Mouse (Mus musculus) granulocyte monocyte progenitor cell, adult 5-6 weeks (primary cell): ENCODE data around the gene Lysmd1. TPM values are rescaled to one million over a fixed set of nuclear protein-coding genes. Genes with fewer than 3 reads are reported as not detected.

Source experiments
- ATAC-seq: replicated peaks from 2 replicates; pipeline ENCODE4 v1.8.0; 2016; ENCODE audit warnings: mild to moderate bottlenecking, moderate TSS enrichment, inconsistent platforms; ENCODE audit not compliant: poor library complexity, severe bottlenecking
- total RNA-seq, 2 experiments: library from RNA; stranded (forward) in 1 of 2; stranded (reverse) in 1 of 2; fragments of 200-712, 200-1000 nt in 1 of 2; fragments of >200 nt in 1 of 2; fragmentation: Nextera tagmentation in 1 of 2; gene quantifications; 2 replicates each; pipeline ENCODE4 v1.2.3; 2014 to 2017

Gene Lysmd1
- total RNA-seq, 2 experiments from 2014 or later = 2.7 to 4.3 TPM

DNA sequence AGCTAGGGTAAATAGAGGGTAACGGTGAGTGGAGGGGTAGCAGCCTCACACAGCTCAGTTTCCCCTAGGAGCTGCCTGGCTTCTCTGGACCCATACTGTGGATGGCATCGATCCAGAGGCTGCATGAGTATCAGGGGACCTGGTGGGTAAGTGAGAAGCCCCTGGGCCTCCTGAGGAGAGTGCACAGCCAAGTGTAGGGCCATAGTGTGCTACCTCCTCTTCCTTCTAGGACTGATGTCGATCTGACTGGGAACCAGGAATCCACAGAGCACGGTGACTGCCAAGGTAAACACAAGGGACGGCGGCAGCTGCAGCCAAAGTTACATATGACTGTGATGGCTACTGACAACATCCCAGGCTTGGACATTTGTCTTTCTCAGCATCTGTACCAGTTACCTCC lies 37.2 kb downstream of the Lysmd1 start:
- ATAC-seq = no peak

DNA sequence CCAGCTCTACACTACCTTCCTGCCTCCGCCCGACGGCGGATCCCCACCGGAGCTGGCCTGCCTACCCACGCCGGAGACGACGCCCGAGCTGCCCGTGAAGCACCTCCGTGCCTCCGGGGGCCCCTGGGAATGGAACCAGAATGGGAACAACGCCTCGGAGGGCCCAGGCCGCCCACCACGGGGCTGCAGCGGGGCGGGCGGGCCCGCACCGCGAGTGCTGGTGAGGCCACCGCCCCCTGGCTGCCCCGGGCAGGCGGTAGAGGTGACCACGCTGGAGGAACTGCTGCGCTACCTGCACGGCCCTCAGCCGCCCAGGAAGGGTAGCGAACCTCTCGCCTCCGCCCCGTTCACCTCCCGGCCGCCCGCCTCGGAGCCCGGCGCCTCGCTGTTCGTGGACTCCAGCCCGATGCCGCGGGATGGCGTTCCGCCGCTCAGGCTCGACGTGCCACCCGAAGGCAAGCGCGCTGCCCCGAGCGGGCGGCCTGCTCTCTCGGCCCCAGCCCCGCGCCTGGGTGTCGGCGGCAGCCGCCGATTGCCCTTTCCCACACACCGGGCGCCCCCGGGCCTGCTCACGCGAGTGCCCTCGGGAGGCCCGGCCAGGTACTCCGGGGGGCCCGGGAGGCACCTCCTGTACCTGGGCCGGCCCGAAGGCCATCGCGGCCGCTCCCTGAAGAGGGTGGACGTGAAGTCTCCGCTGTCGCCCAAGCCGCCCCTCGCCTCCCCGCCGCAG lies 38.8 kb downstream of the Lysmd1 start:
- ATAC-seq = no peak

DNA sequence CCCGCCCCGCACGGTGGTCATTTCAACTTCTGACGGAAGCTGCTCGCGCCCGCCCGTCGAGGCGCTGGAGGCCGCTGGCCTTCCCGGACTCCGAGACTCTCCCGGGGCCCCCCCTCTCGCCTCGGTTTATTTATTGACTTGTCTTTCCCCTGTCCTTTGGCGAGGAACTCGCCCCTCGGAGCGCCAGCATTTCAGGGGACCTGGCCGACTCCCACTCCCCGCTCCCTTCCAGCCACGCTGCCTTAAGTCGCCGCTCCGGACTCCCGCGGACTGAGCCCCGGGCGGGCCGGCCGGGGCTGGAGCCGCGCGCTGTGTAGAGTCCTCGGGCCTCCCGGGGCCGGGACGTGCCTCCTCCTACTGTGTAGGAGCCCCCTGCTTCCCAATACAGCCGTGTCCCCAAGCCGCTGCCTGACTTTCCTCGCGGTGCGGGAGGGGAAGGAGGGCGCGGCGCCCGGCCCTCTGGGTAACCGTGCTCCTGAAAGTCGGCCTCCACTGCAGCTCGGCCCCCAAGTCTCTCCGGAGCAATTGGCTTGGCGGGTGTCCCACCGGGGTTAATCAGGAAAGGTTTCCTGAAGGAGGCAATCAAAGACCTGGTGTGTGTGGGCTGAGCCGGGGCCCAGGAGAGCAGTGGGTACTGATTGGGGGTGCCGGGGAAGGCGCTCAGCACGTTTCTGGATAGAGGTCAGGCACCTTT lies 39.5 kb downstream of the Lysmd1 start:
- ATAC-seq = peak; percentile 38

DNA sequence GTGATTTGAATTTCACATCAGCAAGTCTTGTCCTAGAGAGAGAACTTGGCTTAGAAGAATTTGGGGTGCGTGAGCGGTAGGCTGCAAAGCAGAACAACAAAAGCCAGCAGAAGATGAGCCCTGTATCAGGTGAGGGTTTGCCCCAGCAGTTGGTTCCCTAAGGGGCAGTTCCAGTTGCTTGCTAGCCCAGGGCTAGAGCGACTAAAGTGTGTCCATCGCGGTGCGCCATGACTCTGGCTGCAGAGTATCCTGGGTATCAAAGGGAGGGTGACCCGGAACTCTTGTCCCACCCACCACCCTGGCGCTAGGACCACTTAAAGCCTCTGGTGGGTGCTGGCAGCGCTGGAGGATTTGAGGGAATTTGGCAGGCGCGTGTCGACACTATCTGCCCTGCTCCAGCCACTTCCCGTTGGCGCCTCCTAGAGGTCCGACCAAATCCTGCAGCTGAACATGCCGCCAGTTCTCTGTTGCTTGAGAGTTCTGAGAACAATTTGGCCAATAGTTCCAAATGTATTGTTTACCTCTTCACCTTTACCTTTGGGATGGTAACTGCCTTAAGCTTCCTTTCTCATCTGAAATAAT lies 40.2 kb downstream of the Lysmd1 start:
- ATAC-seq = peak; percentile 79

DNA sequence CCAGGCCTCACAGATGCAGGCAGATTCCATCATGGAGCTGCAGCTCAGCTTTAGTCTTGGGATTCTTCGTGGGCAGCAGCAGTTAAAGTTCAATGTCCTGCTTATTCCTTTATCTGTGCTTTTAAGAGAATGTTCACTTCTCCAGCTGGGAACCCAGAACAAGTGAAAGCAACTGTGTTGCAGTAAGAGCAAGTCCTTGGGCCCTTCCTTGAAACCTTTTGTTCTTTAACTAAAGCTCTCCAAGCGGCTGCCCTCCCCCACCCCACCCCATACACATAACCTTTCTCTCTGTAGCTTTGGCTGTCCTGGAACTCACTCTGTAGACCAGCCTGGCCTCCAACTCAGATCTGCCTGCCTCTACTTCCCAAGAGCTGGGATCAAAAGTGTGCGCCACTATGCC lies 42.6 kb downstream of the Lysmd1 start:
- no peak for ATAC-seq

DNA sequence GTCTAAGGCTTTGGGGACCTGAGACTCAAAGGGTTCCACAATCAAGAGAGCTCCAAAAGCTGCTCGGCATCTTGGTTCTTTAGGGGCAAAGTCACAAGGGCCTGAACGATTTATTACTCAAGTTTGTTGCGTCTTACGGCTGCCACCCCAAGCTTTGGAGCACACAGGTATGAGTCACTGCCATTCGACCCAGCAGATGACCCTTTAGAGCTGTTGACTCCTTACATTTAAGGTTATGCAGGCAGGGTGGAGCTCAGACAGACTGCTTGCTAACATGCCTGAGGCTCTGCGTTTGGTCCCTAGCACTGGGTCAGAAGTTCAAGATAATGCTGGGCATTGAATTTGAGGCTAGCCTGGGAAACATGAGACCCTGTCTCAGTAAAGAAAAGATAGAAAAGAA lies 43.7 kb downstream of the Lysmd1 start:
- no peak for ATAC-seq

DNA sequence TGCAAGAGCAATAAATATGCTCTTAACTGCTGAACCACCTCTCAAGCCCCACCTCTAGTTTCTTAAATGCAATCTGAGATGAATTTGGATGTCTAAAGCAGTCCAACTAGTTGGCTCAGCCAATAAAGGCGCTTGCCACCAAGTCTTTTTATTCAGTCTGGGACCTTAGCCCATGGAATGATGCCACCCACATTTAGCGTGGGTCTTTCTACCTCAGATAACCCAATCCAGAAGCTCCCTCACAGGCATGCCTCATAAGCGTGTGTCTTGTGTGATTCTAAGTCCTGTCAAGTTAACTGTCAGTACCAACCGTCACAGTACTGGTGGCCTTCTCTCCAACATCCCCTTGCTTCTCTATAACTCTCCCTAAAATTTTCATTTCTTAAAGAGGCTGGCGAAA lies 45.1 kb downstream of the Lysmd1 start:
- no peak for ATAC-seq

DNA sequence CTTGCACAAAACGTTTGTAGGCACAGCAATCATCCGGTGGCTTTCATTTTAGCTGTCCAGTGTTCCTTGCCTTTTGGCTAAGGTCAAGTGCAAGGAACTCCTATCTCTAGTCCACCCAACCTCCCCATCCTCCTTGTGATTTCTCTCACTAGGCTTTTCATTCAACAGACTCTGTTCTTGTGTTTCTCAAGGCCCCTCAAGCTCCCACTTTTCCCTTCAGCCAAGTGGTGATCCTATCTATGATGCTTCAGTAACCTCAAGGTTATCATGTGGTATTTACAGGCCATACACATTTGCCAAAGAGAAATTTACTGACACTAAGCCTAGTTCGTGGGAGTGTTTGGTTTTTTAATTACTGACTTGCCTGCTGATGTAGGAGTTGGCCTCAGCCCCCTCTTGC lies 46.0 kb downstream of the Lysmd1 start:
- ATAC-seq = no peak

DNA sequence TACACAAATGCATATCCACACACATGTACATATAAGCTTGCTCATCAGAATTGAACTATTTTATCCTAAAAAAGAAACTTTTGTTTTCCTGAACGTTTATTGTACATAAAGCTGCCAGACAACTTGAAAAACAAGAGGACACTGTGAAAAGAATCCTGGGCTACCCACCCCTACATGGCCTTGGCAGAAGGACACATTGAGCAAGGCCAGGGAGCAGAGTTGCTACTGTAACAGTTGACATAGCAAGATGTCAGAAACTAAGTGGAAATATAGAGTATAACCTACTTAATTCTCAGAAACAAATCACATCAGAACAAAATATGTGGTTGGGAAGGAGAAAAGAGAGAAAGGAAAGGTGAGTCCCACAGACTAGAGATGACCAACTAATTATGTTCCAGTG lies 48.0 kb downstream of the Lysmd1 start:
- ATAC-seq = no peak

DNA sequence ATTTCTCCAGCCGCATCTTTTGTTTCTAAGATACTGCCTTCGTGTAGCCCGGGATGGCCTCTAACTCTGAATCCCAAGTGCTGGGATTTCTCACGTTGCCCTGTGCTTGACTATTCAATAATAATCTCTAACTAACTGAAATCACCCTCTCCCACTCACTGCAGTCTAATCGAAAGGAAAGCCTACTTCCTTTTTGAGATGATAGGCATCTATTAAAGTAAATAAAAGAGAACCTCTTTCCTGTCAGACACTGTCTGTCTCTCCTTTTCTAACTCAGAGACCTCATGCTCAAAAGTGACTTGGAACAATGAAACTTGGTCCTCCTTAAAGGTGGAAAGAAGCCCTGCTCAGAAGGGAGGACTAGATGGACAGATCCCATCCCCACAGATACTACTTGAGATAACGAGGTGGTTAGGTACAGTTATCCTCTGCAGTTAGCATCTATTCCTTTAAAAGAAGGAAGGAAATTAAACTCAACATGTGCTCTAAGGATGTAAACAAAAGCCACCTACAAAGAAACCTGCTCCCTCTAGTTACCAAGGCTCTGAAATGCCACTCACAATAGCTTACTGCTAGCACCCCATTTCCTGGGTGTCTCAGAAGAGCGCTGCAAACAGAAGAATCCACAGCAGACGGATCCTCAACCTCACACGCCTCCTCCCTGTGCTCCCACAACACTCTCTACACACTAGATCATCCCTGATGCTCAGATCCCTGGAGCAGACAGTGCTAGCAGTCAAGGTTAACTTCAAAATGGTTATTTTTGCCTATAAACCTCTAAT lies 51.1 kb downstream of the Lysmd1 start:
- ATAC-seq = no peak

DNA sequence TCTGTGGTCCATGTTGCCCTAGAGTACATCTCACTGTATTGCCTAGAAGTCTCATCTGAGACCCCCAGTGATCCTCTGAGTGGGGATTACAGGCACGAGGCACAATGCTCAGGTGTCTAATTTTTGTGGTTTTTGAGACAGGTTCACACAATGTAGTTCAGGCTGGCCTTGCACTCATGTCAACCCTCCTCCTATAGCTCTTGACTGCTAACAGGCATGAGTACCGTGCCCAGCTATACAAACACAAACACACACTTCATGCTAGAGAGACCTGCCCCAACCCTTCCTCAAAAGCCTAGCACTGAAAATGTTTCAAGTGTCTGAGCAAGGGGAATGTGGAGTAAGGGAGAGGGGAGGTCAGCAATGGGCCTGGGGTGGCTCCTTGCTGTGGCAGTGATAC lies 52.2 kb downstream of the Lysmd1 start:
- ATAC-seq = no peak

DNA sequence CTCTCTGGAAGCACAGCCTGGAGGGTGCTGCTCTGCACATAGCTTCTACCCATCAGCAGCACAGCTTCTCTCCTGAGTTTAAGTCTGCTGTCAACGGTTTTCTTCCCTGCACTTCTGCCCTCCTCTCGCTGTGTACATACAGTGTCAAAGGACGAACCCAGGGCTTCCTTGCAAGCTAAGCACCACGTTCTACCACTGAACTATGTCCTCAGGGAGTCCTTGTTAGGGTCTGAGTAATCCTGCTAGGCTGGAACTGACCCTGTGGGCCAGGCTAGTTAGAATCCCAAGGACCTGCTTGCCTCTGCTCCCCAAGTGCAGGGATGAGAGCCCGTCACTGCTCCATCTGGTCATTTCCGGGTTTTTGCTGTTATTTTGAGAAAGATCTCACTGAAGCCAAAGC lies 53.0 kb downstream of the Lysmd1 start:
- ATAC-seq = no peak

Other genes starting within 250 kb of the Lysmd1 start
- gene Psmb4, start 247.1 kb upstream of the Lysmd1 start, total RNA-seq (2014; fragmentation: Nextera tagmentation) = 392 and 406 TPM in 2 replicates
- gene Psmb4, start 247.1 kb upstream of the Lysmd1 start, total RNA-seq (2017) = 232 and 280 TPM in 2 replicates
- gene Selenbp1, start 201.0 kb upstream of the Lysmd1 start, total RNA-seq (2014; fragmentation: Nextera tagmentation) = 30.4 and 39.7 TPM in 2 replicates
- gene Selenbp1, start 201.0 kb upstream of the Lysmd1 start, total RNA-seq (2017) = 19.2 and 20.1 TPM in 2 replicates
- 19.0 and 25.0 TPM in 2 replicates for gene Rfx5, start 180.0 kb upstream of the Lysmd1 start, total RNA-seq (2014; fragmentation: Nextera tagmentation)
- 17.1 and 17.9 TPM in 2 replicates for gene Rfx5, start 180.0 kb upstream of the Lysmd1 start, total RNA-seq (2017)
- gene Pi4kb, start 159.4 kb upstream of the Lysmd1 start, total RNA-seq (2014; fragmentation: Nextera tagmentation) = 21.2 and 31.9 TPM in 2 replicates
- 24.3 and 24.6 TPM in 2 replicates for gene Pi4kb, start 159.4 kb upstream of the Lysmd1 start, total RNA-seq (2017)
- 35.0 and 36.7 TPM in 2 replicates for gene Zfp687, start 118.6 kb upstream of the Lysmd1 start, total RNA-seq (2014; fragmentation: Nextera tagmentation)
- gene Zfp687, start 118.6 kb upstream of the Lysmd1 start, total RNA-seq (2017) = 18.4 and 20.6 TPM in 2 replicates
- 112 and 128 TPM in 2 replicates for gene Psmd4, start 91.5 kb upstream of the Lysmd1 start, total RNA-seq (2014; fragmentation: Nextera tagmentation)
- 196 and 226 TPM in 2 replicates for gene Psmd4, start 91.5 kb upstream of the Lysmd1 start, total RNA-seq (2017)
- gene Pip5k1a, start 27.2 kb upstream of the Lysmd1 start, total RNA-seq (2014; fragmentation: Nextera tagmentation) = 22.8 and 23.8 TPM in 2 replicates
- 14.4 and 16.0 TPM in 2 replicates for gene Pip5k1a, start 27.2 kb upstream of the Lysmd1 start, total RNA-seq (2017)
- 54.8 and 58.1 TPM in 2 replicates for gene Vps72, start 23.1 kb upstream of the Lysmd1 start, total RNA-seq (2014; fragmentation: Nextera tagmentation)
- gene Vps72, start 23.1 kb upstream of the Lysmd1 start, total RNA-seq (2017) = 50.0 and 62.4 TPM in 2 replicates
- 9.4 and 13.9 TPM in 2 replicates for gene Tmod4, start 9.6 kb upstream of the Lysmd1 start, total RNA-seq (2014; fragmentation: Nextera tagmentation)
- not detected in 2 replicates for gene Tmod4, start 9.6 kb upstream of the Lysmd1 start, total RNA-seq (2017)
- 41.2 and 82.8 TPM in 2 replicates for gene Scnm1, start 77 bp upstream of the Lysmd1 start, total RNA-seq (2014; fragmentation: Nextera tagmentation)
- 53.1 and 64.1 TPM in 2 replicates for gene Scnm1, start 77 bp upstream of the Lysmd1 start, total RNA-seq (2017)
- 30.5 and 40.2 TPM in 2 replicates for gene Tnfaip8l2, start 8.3 kb downstream of the Lysmd1 start, total RNA-seq (2014; fragmentation: Nextera tagmentation)
- gene Tnfaip8l2, start 8.3 kb downstream of the Lysmd1 start, total RNA-seq (2017) = 21.0 and 24.3 TPM in 2 replicates
- gene Sema6c, start 26.4 kb downstream of the Lysmd1 start, total RNA-seq (2014; fragmentation: Nextera tagmentation) = not detected in 2 replicates
- not detected in 2 replicates for gene Sema6c, start 26.4 kb downstream of the Lysmd1 start, total RNA-seq (2017)
- gene Gabpb2, start 83.8 kb downstream of the Lysmd1 start, total RNA-seq (2014; fragmentation: Nextera tagmentation) = 36.0 and 54.3 TPM in 2 replicates
- gene Gabpb2, start 83.8 kb downstream of the Lysmd1 start, total RNA-seq (2017) = 39.8 and 43.6 TPM in 2 replicates
- 93.6 and 99.1 TPM in 2 replicates for gene Cdc42se1, start 94.6 kb downstream of the Lysmd1 start, total RNA-seq (2014; fragmentation: Nextera tagmentation)
- gene Cdc42se1, start 94.6 kb downstream of the Lysmd1 start, total RNA-seq (2017) = 43.0 and 61.6 TPM in 2 replicates
- 3.2 and 6.9 TPM in 2 replicates for gene Mllt11, start 98.1 kb downstream of the Lysmd1 start, total RNA-seq (2014; fragmentation: Nextera tagmentation)
- 1.7 and 1.9 TPM in 2 replicates for gene Mllt11, start 98.1 kb downstream of the Lysmd1 start, total RNA-seq (2017)
- gene Gm128, start 107.5 kb downstream of the Lysmd1 start, total RNA-seq (2014; fragmentation: Nextera tagmentation) = 1.0 TPM in 1 of 2 replicates, not detected in the other
- 0.22 and 1.8 TPM in 2 replicates for gene Gm128, start 107.5 kb downstream of the Lysmd1 start, total RNA-seq (2017)
- gene Bnipl, start 117.1 kb downstream of the Lysmd1 start, total RNA-seq (2014; fragmentation: Nextera tagmentation) = 0.88 TPM in 1 of 2 replicates, not detected in the other
- gene Bnipl, start 117.1 kb downstream of the Lysmd1 start, total RNA-seq (2017) = not detected in 2 replicates
- gene Mindy1, start 147.3 kb downstream of the Lysmd1 start, total RNA-seq (2014; fragmentation: Nextera tagmentation) = 26.9 and 56.5 TPM in 2 replicates
- 22.8 and 30.0 TPM in 2 replicates for gene Mindy1, start 147.3 kb downstream of the Lysmd1 start, total RNA-seq (2017)
- 17.8 and 25.4 TPM in 2 replicates for gene Prune1, start 148.0 kb downstream of the Lysmd1 start, total RNA-seq (2014; fragmentation: Nextera tagmentation)
- gene Prune1, start 148.0 kb downstream of the Lysmd1 start, total RNA-seq (2017) = 9.3 and 11.3 TPM in 2 replicates
- 15.5 and 18.0 TPM in 2 replicates for gene Anxa9, start 173.1 kb downstream of the Lysmd1 start, total RNA-seq (2014; fragmentation: Nextera tagmentation)
- 5.0 and 5.4 TPM in 2 replicates for gene Anxa9, start 173.1 kb downstream of the Lysmd1 start, total RNA-seq (2017)
- 193 and 213 TPM in 2 replicates for gene Cers2, start 180.7 kb downstream of the Lysmd1 start, total RNA-seq (2014; fragmentation: Nextera tagmentation)
- gene Cers2, start 180.7 kb downstream of the Lysmd1 start, total RNA-seq (2017) = 87.8 and 88.6 TPM in 2 replicates
- 40.6 and 43.4 TPM in 2 replicates for gene Setdb1, start 223.1 kb downstream of the Lysmd1 start, total RNA-seq (2014; fragmentation: Nextera tagmentation)
- 28.9 and 32.8 TPM in 2 replicates for gene Setdb1, start 223.1 kb downstream of the Lysmd1 start, total RNA-seq (2017)